Mouse (Mus musculus) myocyte (in vitro differentiated cells): Measurements from ENCODE around the gene Sertad3. TPM values are rescaled to one million over a fixed set of nuclear protein-coding genes. Genes with fewer than 3 reads are reported as not detected.
A peak's percentile ranks its signal among the peaks of the same experiment; 100 is the strongest.

Experiments
- H3K27me3 ChIP-seq: one replicate; pipeline ENCODE4 v1.6.1; 2011; ENCODE audit not compliant: control insufficient read depth, insufficient read depth, insufficient read length
- H3K36me3 ChIP-seq: one replicate; pipeline ENCODE4 v1.6.1; 2011; ENCODE audit not compliant: control insufficient read depth, insufficient read depth
- H3K4me2 ChIP-seq: one replicate; pipeline ENCODE4 v1.6.1; 2011; ENCODE audit warnings: low read depth, control low read depth
- H3K4me3 ChIP-seq: one replicate; pipeline ENCODE4 v1.5.1; 2011; ENCODE audit warnings: mild to moderate bottlenecking, control low read depth, moderate library complexity
- H3K79me2 ChIP-seq: one replicate; pipeline ENCODE4 v1.6.1; 2011; ENCODE audit not compliant: control insufficient read depth, insufficient read depth
- H3ac ChIP-seq: one replicate; pipeline ENCODE4 v1.6.1; 2011; ENCODE audit not compliant: control insufficient read depth, insufficient read length
- CEBPB ChIP-seq: IDR thresholded peaks from 2 replicates; pipeline ENCODE4 v1.6.1; 2011; ENCODE audit warnings: mild to moderate bottlenecking, moderate library complexity; ENCODE audit not compliant: poor library complexity, insufficient read depth, severe bottlenecking
- E2F4 ChIP-seq: IDR thresholded peaks from one replicate; pipeline ENCODE4 v1.6.1; 2011; ENCODE audit warnings: mild to moderate bottlenecking, control low read depth, moderate library complexity; ENCODE audit not compliant: insufficient read depth
- MAX ChIP-seq: IDR thresholded peaks from one replicate; pipeline ENCODE4 v1.6.1; 2011; ENCODE audit warnings: low read depth, mild to moderate bottlenecking, control low read depth
- MYOD1 ChIP-seq, 3 experiments: IDR thresholded peaks; one replicate each; pipeline ENCODE4 v1.6.1; 2011; ENCODE audit warnings: control low read depth in 2 of 3, low read depth in 2 of 3, mild to moderate bottlenecking in 2 of 3, moderate library complexity in 1 of 3; ENCODE audit not compliant: insufficient read length in 2 of 3, control insufficient read depth in 1 of 3
- MYOG ChIP-seq, 3 experiments: IDR thresholded peaks; one replicate each; pipeline ENCODE4 v1.6.1; 2011; ENCODE audit warnings: control low read depth in 2 of 3, low read depth in 2 of 3, mild to moderate bottlenecking in 2 of 3; ENCODE audit not compliant: insufficient read length in 2 of 3, control insufficient read depth in 1 of 3, insufficient read depth in 1 of 3
- POLR2A ChIP-seq: IDR thresholded peaks from one replicate; pipeline ENCODE4 v1.6.1; 2011; ENCODE audit warnings: low read depth, mild to moderate bottlenecking, control low read depth, moderate library complexity; ENCODE audit not compliant: insufficient read length
- POLR2AphosphoS2 ChIP-seq: IDR thresholded peaks from one replicate; pipeline ENCODE4 v1.6.1; 2011; ENCODE audit warnings: low read depth, control low read depth; ENCODE audit not compliant: insufficient read length
- REST ChIP-seq: IDR thresholded peaks from one replicate; pipeline ENCODE4 v1.6.1; 2011; ENCODE audit warnings: mild to moderate bottlenecking, control low read depth, moderate library complexity; ENCODE audit not compliant: insufficient read depth, insufficient read length
- SRF ChIP-seq: IDR thresholded peaks from one replicate; pipeline ENCODE4 v1.6.1; 2011; ENCODE audit warnings: low read depth; ENCODE audit not compliant: control insufficient read depth, insufficient read length
- TCF12 ChIP-seq: IDR thresholded peaks from one replicate; pipeline ENCODE4 v1.6.1; 2011; ENCODE audit warnings: mild to moderate bottlenecking, control low read depth; ENCODE audit not compliant: poor library complexity, insufficient read depth, severe bottlenecking
- TCF3 ChIP-seq: IDR thresholded peaks from one replicate; pipeline ENCODE4 v1.6.1; 2011; ENCODE audit warnings: low read depth, control low read depth; ENCODE audit not compliant: insufficient read length
- USF1 ChIP-seq: IDR thresholded peaks from one replicate; pipeline ENCODE4 v1.6.1; 2011; ENCODE audit warnings: low read depth, mild to moderate bottlenecking, control low read depth, moderate library complexity
- polyA plus RNA-seq: library from polyadenylated mRNA; unstranded; fragments of >200 nt; fragmentation: generic; extraction: Trizol; gene quantifications from one replicate; pipeline ENCODE4 v1.2.1, GENCODE M21; 2012; ENCODE audit warnings: missing spikeins

The Sertad3 gene
- polyA plus RNA-seq, 1 experiment: 15.5 TPM

GRCm38 (mm10) chr7:27452206-27452770 is 21.3 kb upstream of the Sertad3 start:
- H3K79me2 ChIP-seq: no peaks in the 10 kb centered on the region
- H3K4me2 ChIP-seq: no peak overlapping the region
- TF ChIP-seq MAX: no peak
- no peak for TF ChIP-seq MYOG (IDR thresholded peaks at IDR 0.05; ENCODE audit: control insufficient read depth in 1 of 3, insufficient read depth in 1 of 3, insufficient read length in 2 of 3, low read depth in 2 of 3)
- TF ChIP-seq SRF: no peak
- no peak for TF ChIP-seq CEBPB
- H3K27me3 ChIP-seq: no peaks in the 10 kb centered on the region
- H3K36me3 ChIP-seq: no peaks in the 10 kb centered on the region
- no peak overlapping the region for H3K4me3 ChIP-seq
- no peak overlapping the region for H3ac ChIP-seq

- H3K4me2 ChIP-seq: no peak overlapping the region
- no peaks in the 10 kb centered on the region for H3K27me3 ChIP-seq
These were observed 19.0 kb upstream of the Sertad3 start for GRCm38 (mm10) chr7:27454461-27455121.

GRCm38 (mm10) chr7:27455273-27455672 is 18.3 kb upstream of the Sertad3 start:
- Histone ChIP-seq H3K4me2 (no peak overlapping the region), H3K27me3 (no peaks in the 10 kb centered on the region), H3K79me2 (no peaks in the 10 kb centered on the region), H3ac (no peak overlapping the region), H3K36me3 (no peaks in the 10 kb centered on the region), H3K4me3 (no peak overlapping the region)
- TF ChIP-seq TCF3 (no peak), TCF12 (no peak), SRF (no peak), MYOD1 (IDR thresholded peaks at IDR 0.05; ENCODE audit: control insufficient read depth in 1 of 3, insufficient read length in 2 of 3, low read depth in 2 of 3) (no peak), REST (no peak), MYOG (IDR thresholded peaks at IDR 0.05; ENCODE audit: control insufficient read depth in 1 of 3, insufficient read depth in 1 of 3, insufficient read length in 2 of 3, low read depth in 2 of 3) (no peak), POLR2AphosphoS2 (no peak), E2F4 (no peak), USF1 (no peak), CEBPB (no peak), MAX (no peak), POLR2A (no peak)

More at GRCm38 (mm10) chr7:27454461-27455121, 19.0 kb upstream of the Sertad3 start:
- TF ChIP-seq CEBPB (no peak), REST (no peak), POLR2A (no peak), USF1 (peak; percentile 71), TCF3 (no peak)
- Histone ChIP-seq H3ac (no peak overlapping the region), H3K79me2 (no peaks in the 10 kb centered on the region), H3K36me3 (no peaks in the 10 kb centered on the region), H3K4me3 (no peak overlapping the region)

GRCm38 (mm10) chr7:27458614-27459013 is 15.0 kb upstream of the Sertad3 start:
- no peaks in the 10 kb centered on the region for H3K36me3 ChIP-seq
- no peak overlapping the region for H3ac ChIP-seq
- H3K4me3 ChIP-seq: no peak overlapping the region
- TF ChIP-seq SRF (no peak), POLR2A (no peak), POLR2AphosphoS2 (no peak), MAX (no peak), CEBPB (no peak), TCF3 (no peak), REST (no peak), E2F4 (no peak), MYOD1 (IDR thresholded peaks at IDR 0.05; ENCODE audit: control insufficient read depth in 1 of 3, insufficient read length in 2 of 3, low read depth in 2 of 3) (no peak), USF1 (no peak), TCF12 (no peak), MYOG (IDR thresholded peaks at IDR 0.05; ENCODE audit: control insufficient read depth in 1 of 3, insufficient read depth in 1 of 3, insufficient read length in 2 of 3, low read depth in 2 of 3) (no peak)
- H3K4me2 ChIP-seq: no peak overlapping the region
- H3K27me3 ChIP-seq: no peaks in the 10 kb centered on the region
- H3K79me2 ChIP-seq: no peaks in the 10 kb centered on the region

GRCm38 (mm10) chr7:27459640-27460039 is 13.9 kb upstream of the Sertad3 start:
- no peak for TF ChIP-seq POLR2A
- TF ChIP-seq POLR2AphosphoS2: no peak
- TF ChIP-seq TCF3: no peak
- TF ChIP-seq CEBPB: no peak
- TF ChIP-seq MYOG (IDR thresholded peaks at IDR 0.05; ENCODE audit: control insufficient read depth in 1 of 3, insufficient read depth in 1 of 3, insufficient read length in 2 of 3, low read depth in 2 of 3): no peak
- TF ChIP-seq MAX: no peak
- TF ChIP-seq MYOD1 (IDR thresholded peaks at IDR 0.05; ENCODE audit: control insufficient read depth in 1 of 3, insufficient read length in 2 of 3, low read depth in 2 of 3): no peak
- no peak for TF ChIP-seq SRF
- TF ChIP-seq REST: no peak
- no peak for TF ChIP-seq USF1
- no peak for TF ChIP-seq E2F4
- no peaks in the 10 kb centered on the region for H3K79me2 ChIP-seq
- H3K4me2 ChIP-seq: no peak overlapping the region
- no peaks in the 10 kb centered on the region for H3K27me3 ChIP-seq
- no peaks in the 10 kb centered on the region for H3K36me3 ChIP-seq
- no peak overlapping the region for H3ac ChIP-seq
- no peak overlapping the region for H3K4me3 ChIP-seq
